Mouse (Mus musculus) gastrocnemius, adult 18-20 months (tissue): ENCODE data around the gene Zfp551. TPM values are rescaled to one million over a fixed set of nuclear protein-coding genes. Genes with fewer than 3 reads are reported as not detected.

Experiments used
- DNase-seq: peaks from one replicate; pipeline ENCODE4 v3.0.0; 2021; ENCODE audit warnings: low spot score
- long read RNA-seq, 2 experiments: library from polyadenylated mRNA; stranded (forward); transcript quantifications; one replicate each; pipeline ENCODE4 v2.0.0; 2021
- total RNA-seq, 2 experiments: library from RNA; stranded (reverse); gene quantifications; 2 replicates each; pipeline ENCODE4 v1.2.3; 2021

The Zfp551 gene
- total RNA-seq: 1 to 10 TPM; 1.2 to 1.6 TPM
- long read RNA-seq, experiment 1: 0 reads
- long read RNA-seq, experiment 2, partial matches to known transcripts: 1 of 1 reads
- long read RNA-seq, experiment 2, other reads (novel, unspliced or antisense): 0 of 1 reads

- peak; percentile 35 for DNase-seq
Observed at GRCm38 (mm10) chr7:12422245-12422849, at the start of gene Zfp551. TSS of gene Zfp551 (minus strand) at chr7:12422751.

- no peak for DNase-seq
Observed at GRCm38 (mm10) chr7:12422855-12423254, 304 bp upstream of the Zfp551 start.

GRCm38 (mm10) chr7:12421741-12422140, 810 bp downstream of the Zfp551 start:
- DNase-seq: no peak

- DNase-seq: no peak
Observed at GRCm38 (mm10) chr7:12369173-12369572, 53.4 kb downstream of the Zfp551 start, which contains the start of gene Vmn1r84. TSS of gene Vmn1r84 (minus strand) at chr7:12369273.

Other genes with a start within 250 kb of the Zfp551 start
- not detected for gene Vmn1r80, start 233.5 kb downstream of the Zfp551 start, total RNA-seq
- gene Vmn1r81, start 154.5 kb downstream of the Zfp551 start, total RNA-seq: not detected
- not detected for gene Vmn1r82, start 122.3 kb downstream of the Zfp551 start, total RNA-seq
- not detected for gene Vmn1r83, start 93.3 kb downstream of the Zfp551 start, total RNA-seq
- not detected for gene Vmn1r84, start 53.5 kb downstream of the Zfp551 start, total RNA-seq
- gene Zfp606, start 55.5 kb upstream of the Zfp551 start, total RNA-seq: 1 to 10 TPM; 4.5 to 4.8 TPM
- gene 2900092C05Rik, start 89.8 kb upstream of the Zfp551 start, total RNA-seq: not detected
- gene Vmn2r53, start 186.0 kb upstream of the Zfp551 start, total RNA-seq: not detected
- not detected for gene Vmn2r54, start 217.6 kb upstream of the Zfp551 start, total RNA-seq